Mouse (Mus musculus): Measurements from ENCODE around the gene Samt2. TPM values are rescaled to one million over a fixed set of nuclear protein-coding genes. Genes with fewer than 3 reads are reported as not detected.
"Not testable (repeated sequence)": the region's sequence is repeated elsewhere in the genome, so short reads cannot be mapped to it uniquely, and the experiment has no call there.

Gene Samt2
- polyA plus RNA-seq (2015; fragmentation: Nextera tagmentation; extraction: Ambion mirVana), result not detected in 2 replicates

GRCm38 (mm10) chrX:154579260-154579659 is at the start of gene Samt2:
Gene Samt2 (minus strand): TSS chrX:154579360.
- H3K9me3 ChIP-seq; H3K36me3 ChIP-seq; H3K27ac ChIP-seq; H3K9ac ChIP-seq (replicated peaks); H3K4me2 ChIP-seq (replicated peaks); ATAC-seq; H3K4me3 ChIP-seq (replicated peaks); H3K27me3 ChIP-seq; H3K4me1 ChIP-seq (replicated peaks): not testable (repeated sequence)
- WGBS, result 79% methylated on average over 2 of the region's 2 CpGs

Other genes with a start within 250 kb of the Samt2 start
- gene 4930524N10Rik, start 236.0 kb downstream of the Samt2 start, polyA plus RNA-seq (2015; fragmentation: Nextera tagmentation; extraction: Ambion mirVana), result not detected in 2 replicates
- not detected in 2 replicates for gene Samt4, start 97.4 kb downstream of the Samt2 start, polyA plus RNA-seq (2015; fragmentation: Nextera tagmentation; extraction: Ambion mirVana)